Mouse (Mus musculus) B cell, adult (primary cell): Measurements from ENCODE around the gene Tmbim4. TPM values are rescaled to one million over a fixed set of nuclear protein-coding genes. Genes with fewer than 3 reads are reported as not detected.

Experiments used
- total RNA-seq: library from RNA; stranded (reverse); gene quantifications from 4 replicates; pipeline ENCODE4 v1.2.4, GENCODE M21; 2023; ENCODE audit not compliant: inconsistent age

Tmbim4 gene
- 293 to 323 TPM (median 302 TPM) in 4 replicates for total RNA-seq

GRCm38 (mm10) chr10:120201131-120201921 is at the start of gene Tmbim4:
Tmbim4 (plus strand) TSS chr10:120201590.

GRCm38 (mm10) chr10:120201961-120202402 is 592 bp downstream of the Tmbim4 start, which contains the start of gene Irak3:
Irak3 (minus strand) TSS chr10:120202130.

GRCm38 (mm10) chr10:120226871-120227661 is 25.7 kb downstream of the Tmbim4 start, which contains the start of gene Llph:
Llph (plus strand) TSS chr10:120227070.

Other genes with a start within 250 kb of the Tmbim4 start
- gene Helb, start 88.6 kb upstream of the Tmbim4 start, total RNA-seq = 37.1 to 40.5 TPM (median 38.7 TPM) in 4 replicates
- gene Irak3, start 540 bp downstream of the Tmbim4 start, total RNA-seq = 90.9 to 99.4 TPM (median 92.5 TPM) in 4 replicates
- gene Llph, start 25.5 kb downstream of the Tmbim4 start, total RNA-seq = 43.4 to 54.5 TPM (median 46.7 TPM) in 4 replicates